Mouse (Mus musculus) midbrain, embryonic 10.5 days (tissue): Measurements from ENCODE around the gene Ankzf1. TPM values are rescaled to one million over a fixed set of nuclear protein-coding genes. Genes with fewer than 3 reads are reported as not detected.
A peak's percentile ranks its signal among the peaks of the same experiment; 100 is the strongest.

Experiments used
- DNase-seq: peaks from one replicate; pipeline ENCODE4 v3.0.0-alpha.2; 2017; ENCODE audit warnings: low spot score
- H3K27ac ChIP-seq: fragments of 300-500 bp; sonication (generic); replicated peaks from 2 replicates; pipeline ENCODE4 v1.5.1; 2016; ENCODE audit warnings: mild to moderate bottlenecking
- H3K27me3 ChIP-seq: fragments of 300-500 bp; sonication (generic); 2 replicates; pipeline ENCODE4 v1.6.1; 2016; ENCODE audit warnings: low read depth, mild to moderate bottlenecking; ENCODE audit not compliant: poor library complexity, severe bottlenecking
- H3K36me3 ChIP-seq: fragments of 300-500 bp; sonication (generic); 2 replicates; pipeline ENCODE4 v1.6.1; 2016; ENCODE audit warnings: mild to moderate bottlenecking, moderate library complexity
- H3K4me1 ChIP-seq: fragments of 300-500 bp; sonication (generic); 2 replicates; pipeline ENCODE4 v1.6.1; 2016
- H3K4me3 ChIP-seq: fragments of 300-500 bp; sonication (generic); 2 replicates; pipeline ENCODE4 v1.5.1; 2016; ENCODE audit warnings: mild to moderate bottlenecking, moderate library complexity
- H3K9me3 ChIP-seq: fragments of 300-500 bp; sonication (generic); replicated peaks from 2 replicates; pipeline ENCODE4 v1.6.1; 2016; ENCODE audit warnings: mild to moderate bottlenecking
- WGBS: fragments of 180-500 bp; shearing (Covaris S2); methylation state at CpG from one replicate; pipeline ENCODE4 v1.1.7; 2016; 5-methylcytosine and 5-hydroxymethylcytosine counted together
- polyA plus RNA-seq: library from polyadenylated mRNA; unstranded; fragments of >200 nt; fragmentation: Nextera tagmentation; extraction: Ambion mirVana; gene quantifications from 2 replicates; pipeline ENCODE4 v1.2.1, GENCODE M21; 2016

Ankzf1 gene
- polyA plus RNA-seq, 1 experiment from 2014 or later, result 22.9 TPM

DNA sequence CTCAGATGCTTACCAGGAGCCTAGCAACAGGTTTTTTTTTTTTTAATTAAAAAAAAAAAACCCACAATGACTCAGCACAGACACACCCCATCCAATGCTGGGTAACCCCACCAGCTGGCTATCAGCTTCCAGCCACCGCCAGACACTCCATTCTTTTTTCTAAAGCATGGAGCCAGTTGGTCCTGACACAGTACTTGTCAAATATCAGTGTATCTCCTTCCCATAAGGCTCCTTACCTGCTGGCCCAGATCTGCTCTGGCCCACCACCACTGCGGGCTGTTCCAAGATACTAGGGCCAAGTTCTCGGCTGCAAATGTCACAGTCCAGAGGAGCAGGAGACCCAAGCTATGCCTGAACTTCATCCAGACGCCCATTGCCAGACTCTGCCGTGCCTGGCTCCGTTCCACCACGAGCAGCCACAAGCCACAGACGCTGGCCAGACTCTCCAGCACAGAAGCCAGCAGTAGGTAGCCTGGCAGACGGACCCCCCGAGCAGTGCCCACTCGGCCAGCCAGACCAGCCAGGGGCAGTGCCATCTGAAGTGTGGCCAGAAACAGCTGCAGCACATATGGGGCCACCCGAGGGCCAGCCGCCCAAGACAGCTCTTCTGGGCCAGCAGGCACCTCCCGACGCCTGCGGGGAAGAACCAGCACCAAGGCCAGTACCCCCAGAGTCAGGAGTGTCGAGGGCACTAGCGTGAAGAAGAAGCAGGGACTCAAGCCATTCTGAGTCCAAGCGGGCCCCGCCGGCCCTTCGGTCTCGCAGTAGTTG lies 12.4 kb upstream of the Ankzf1 start:
- Histone ChIP-seq H3K4me1 (peaks cover 28% of the 10 kb centered on the region), H3K27ac (peak overlapping the region; percentile 89), H3K9me3 (no peaks in the 10 kb centered on the region), H3K27me3 (no peaks in the 10 kb centered on the region), H3K4me3 (peak overlapping the region; percentile 64), H3K36me3 (peaks cover 61% of the 10 kb centered on the region)
- DNase-seq, result no peak
- 12% methylated on average over 23 of the region's 23 CpGs for WGBS

GRCm38 (mm10) chr1:75180105-75180590 lies 11.8 kb upstream of the Ankzf1 start, which contains the start of gene Abcb6:
TSS of gene Abcb6 (minus strand) at chr1:75180392.
- Histone ChIP-seq H3K9me3 (no peaks in the 10 kb centered on the region), H3K4me1 (peaks cover 28% of the 10 kb centered on the region), H3K27ac (peak within 1 kb of the TSS; percentile 89), H3K27me3 (no peaks in the 10 kb centered on the region), H3K36me3 (peaks cover 61% of the 10 kb centered on the region), H3K4me3 (peak within 1 kb of the TSS; percentile 64)
- peak; percentile 95 for DNase-seq
- under 1% methylated on average over 31 of the region's 31 CpGs for WGBS

DNA sequence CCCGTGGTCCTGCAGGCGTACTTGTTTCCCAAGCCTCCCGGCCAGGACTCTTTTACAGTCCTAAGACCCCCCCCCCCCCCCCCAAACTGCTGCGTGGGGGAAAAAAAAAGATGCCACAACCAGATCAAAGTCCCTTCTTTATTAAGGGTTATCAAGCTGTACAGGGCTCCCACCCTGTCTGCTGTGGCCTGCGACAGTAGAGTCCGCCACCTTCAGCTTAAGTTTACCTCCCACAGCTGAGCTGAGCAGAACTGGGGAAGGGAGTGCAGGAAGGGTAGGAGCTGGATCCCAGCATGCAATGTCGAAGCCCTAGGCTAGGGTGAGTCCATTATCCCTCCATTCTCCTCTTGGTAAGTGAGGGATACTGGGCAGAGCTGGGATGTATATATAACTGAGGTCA lies 11.2 kb upstream of the Ankzf1 start:
- H3K36me3 ChIP-seq, result peaks cover 61% of the 10 kb centered on the region

GRCm38 (mm10) chr1:75181377-75181870 lies 10.5 kb upstream of the Ankzf1 start:
- Histone ChIP-seq H3K27me3 (no peaks in the 10 kb centered on the region), H3K4me1 (peaks cover 28% of the 10 kb centered on the region), H3K4me3 (no peak overlapping the region), H3K36me3 (peaks cover 61% of the 10 kb centered on the region), H3K9me3 (no peaks in the 10 kb centered on the region), H3K27ac (no peak overlapping the region)
- DNase-seq, result no peak
- WGBS, result 82% methylated on average over 4 of the region's 4 CpGs

More for the DNA sequence above, 11.2 kb upstream of the Ankzf1 start:
- Histone ChIP-seq H3K27ac (peak overlapping the region; percentile 89), H3K4me3 (peak overlapping the region; percentile 64), H3K9me3 (no peaks in the 10 kb centered on the region), H3K27me3 (no peaks in the 10 kb centered on the region), H3K4me1 (peaks cover 28% of the 10 kb centered on the region)
- no peak for DNase-seq
- 32% methylated on average over 7 of the region's 7 CpGs for WGBS

- H3K4me1 ChIP-seq, result peaks cover 28% of the 10 kb centered on the region
- H3K27ac ChIP-seq, result no peak overlapping the region
- no peak overlapping the region for H3K4me3 ChIP-seq
- H3K9me3 ChIP-seq, result no peaks in the 10 kb centered on the region
- no peak for DNase-seq
- H3K27me3 ChIP-seq, result no peaks in the 10 kb centered on the region
- 81% methylated on average over 4 of the region's 4 CpGs for WGBS
- peaks cover 60% of the 10 kb centered on the region for H3K36me3 ChIP-seq
Measured at GRCm38 (mm10) chr1:75182160-75182559, 9.8 kb upstream of the Ankzf1 start.

DNA sequence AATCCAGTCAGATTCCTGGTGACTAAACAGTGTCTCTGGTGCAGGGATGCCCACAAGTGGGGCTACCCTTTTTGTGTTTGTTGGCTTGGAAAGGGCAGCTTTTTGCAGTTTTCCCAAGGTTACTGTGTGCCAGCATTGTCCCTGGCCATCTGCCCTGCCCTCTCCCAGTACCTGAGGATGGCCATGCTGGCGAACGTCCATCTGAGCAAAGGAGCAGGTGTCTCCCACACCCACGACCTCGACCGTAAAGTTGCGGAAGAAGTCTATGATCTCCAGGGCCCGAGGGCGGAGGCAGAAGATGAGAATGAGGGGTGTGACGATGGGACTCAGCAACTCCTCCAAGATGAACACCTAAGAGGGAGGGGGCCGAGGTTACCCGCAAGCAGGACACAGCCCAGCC lies 6.5 kb upstream of the Ankzf1 start:
- no peak overlapping the region for H3K27ac ChIP-seq
- no peak for DNase-seq
- H3K4me3 ChIP-seq, result no peak overlapping the region
- peaks cover 8% of the 10 kb centered on the region for H3K4me1 ChIP-seq
- H3K27me3 ChIP-seq, result no peaks in the 10 kb centered on the region
- peaks cover 60% of the 10 kb centered on the region for H3K36me3 ChIP-seq
- 93% methylated on average over 11 of the region's 11 CpGs for WGBS
- H3K9me3 ChIP-seq, result no peaks in the 10 kb centered on the region

DNA sequence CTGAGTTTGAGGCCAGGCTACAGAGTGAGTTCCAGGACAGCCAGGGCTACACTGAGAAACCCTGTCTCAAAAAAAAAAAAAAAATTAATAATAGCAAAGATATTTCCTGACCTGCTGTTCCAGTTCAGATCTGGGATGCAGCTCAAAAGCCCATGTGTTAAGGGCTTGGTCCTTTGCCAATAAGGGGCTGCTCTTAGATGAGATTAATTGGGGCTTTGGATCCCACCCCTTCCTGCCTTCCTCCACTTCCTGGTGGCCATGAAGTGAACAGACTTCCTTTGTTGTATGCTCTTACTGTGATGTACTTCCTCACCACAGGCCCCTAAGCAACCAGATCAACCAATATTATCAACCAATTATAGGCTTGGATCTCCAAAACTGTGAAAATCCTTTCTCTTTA lies 4.8 kb upstream of the Ankzf1 start:
- H3K4me1 ChIP-seq, result peaks cover 14% of the 10 kb centered on the region
- no peaks in the 10 kb centered on the region for H3K27me3 ChIP-seq
- H3K4me3 ChIP-seq, result no peak overlapping the region
- no peaks in the 10 kb centered on the region for H3K9me3 ChIP-seq
- H3K27ac ChIP-seq, result no peak overlapping the region
- no peak for DNase-seq
- H3K36me3 ChIP-seq, result peaks cover 51% of the 10 kb centered on the region

- no peaks in the 10 kb centered on the region for H3K9me3 ChIP-seq
- 88% methylated on average over 2 of the region's 2 CpGs for WGBS
- no peak overlapping the region for H3K4me3 ChIP-seq
- H3K4me1 ChIP-seq, result peaks cover 22% of the 10 kb centered on the region
- peaks cover 42% of the 10 kb centered on the region for H3K36me3 ChIP-seq
- H3K27ac ChIP-seq, result no peak overlapping the region
- H3K27me3 ChIP-seq, result no peaks in the 10 kb centered on the region
- DNase-seq, result no peak
Measured at GRCm38 (mm10) chr1:75187914-75188483, 4.0 kb upstream of the Ankzf1 start.

GRCm38 (mm10) chr1:75190577-75190976 lies 1.4 kb upstream of the Ankzf1 start:
- 63% methylated on average over 2 of the region's 2 CpGs for WGBS
- Histone ChIP-seq H3K27me3 (no peaks in the 10 kb centered on the region), H3K4me3 (peak overlapping the region; percentile 86; the same call in 1 of the 2 replicates), H3K36me3 (peaks cover 35% of the 10 kb centered on the region), H3K4me1 (peaks cover 28% of the 10 kb centered on the region), H3K9me3 (no peaks in the 10 kb centered on the region), H3K27ac (no peak overlapping the region)
- DNase-seq, result no peak

DNA sequence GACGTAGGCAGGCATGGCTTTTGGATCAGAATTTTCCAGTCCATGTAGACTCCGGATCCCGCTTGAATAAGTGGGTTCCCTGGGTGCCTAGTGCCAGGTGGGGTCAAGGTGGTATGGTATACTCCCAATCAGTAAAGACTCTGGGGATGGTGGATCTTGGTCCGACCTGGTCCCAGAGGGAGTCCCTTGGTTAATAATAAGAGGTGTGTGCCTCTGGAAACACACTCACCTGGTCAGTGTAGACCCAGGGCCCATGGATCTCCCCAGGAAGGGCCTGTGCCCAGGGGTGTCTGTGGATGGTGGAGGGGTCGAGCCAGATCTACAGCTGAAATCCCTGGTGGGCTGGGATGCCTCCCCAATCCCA lies 711 bp upstream of the Ankzf1 start:
- 47% methylated on average over 5 of the region's 5 CpGs for WGBS
- Histone ChIP-seq H3K9me3 (no peaks in the 10 kb centered on the region), H3K4me3 (peak overlapping the region; percentile 86), H3K4me1 (peaks cover 28% of the 10 kb centered on the region), H3K27ac (peak overlapping the region; percentile 89), H3K27me3 (no peaks in the 10 kb centered on the region), H3K36me3 (peaks cover 35% of the 10 kb centered on the region)
- DNase-seq, result no peak

DNA sequence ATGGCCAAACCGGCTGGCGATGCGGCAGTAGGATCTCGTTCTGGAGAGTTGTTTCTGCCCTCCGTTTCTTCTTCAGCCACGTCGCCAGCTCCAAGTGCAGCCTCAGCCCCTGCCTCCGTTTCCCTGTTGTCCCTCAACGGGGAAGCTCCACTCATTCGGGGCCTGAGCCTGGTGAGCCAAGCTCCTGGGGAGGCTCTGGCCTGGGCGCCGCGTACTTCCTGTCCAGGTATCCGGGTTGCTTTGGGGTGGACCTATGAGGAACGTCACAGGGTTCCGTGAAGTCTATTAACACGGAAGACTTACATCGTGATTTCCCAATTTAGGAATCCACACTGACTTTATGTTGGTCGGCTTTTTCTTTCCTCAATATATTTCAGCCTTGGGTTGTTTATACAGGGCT lies 501 bp downstream of the Ankzf1 start:
- DNase-seq, result no peak
- H3K9me3 ChIP-seq, result no peaks in the 10 kb centered on the region
- no peaks in the 10 kb centered on the region for H3K27me3 ChIP-seq
- H3K27ac ChIP-seq, result peak overlapping the region; percentile 89
- peak overlapping the region; percentile 86 for H3K4me3 ChIP-seq
- WGBS, result under 1% methylated on average over 19 of the region's 19 CpGs
- peaks cover 28% of the 10 kb centered on the region for H3K4me1 ChIP-seq
- peaks cover 36% of the 10 kb centered on the region for H3K36me3 ChIP-seq

- Histone ChIP-seq H3K36me3 (peaks cover 41% of the 10 kb centered on the region), H3K9me3 (no peaks in the 10 kb centered on the region), H3K4me3 (no peak overlapping the region), H3K4me1 (no peaks in the 10 kb centered on the region), H3K27ac (no peak overlapping the region), H3K27me3 (no peaks in the 10 kb centered on the region)
- DNase-seq, result no peak
- 76% methylated on average over 1 of the region's 1 CpGs for WGBS
Measured at GRCm38 (mm10) chr1:75201236-75201635, 9.3 kb downstream of the Ankzf1 start.
